Mouse (Mus musculus) lung, adult 2 months (tissue): ENCODE measurements around the gene Dennd2c. TPM values are rescaled to one million over a fixed set of nuclear protein-coding genes. Genes with fewer than 3 reads are reported as not detected.

Source experiments
- DNase-seq: peaks from one replicate; pipeline ENCODE4 v3.0.0; 2022
- H3K4me1 ChIP-seq: fragments of 200-500 bp; 2 replicates; pipeline ENCODE4 v1.6.1; 2011; ENCODE audit warnings: low read length; ENCODE audit not compliant: control insufficient read depth, insufficient read depth
- H3K4me3 ChIP-seq: fragments of 200-500 bp; replicated peaks from 2 replicates; pipeline ENCODE3; 2011; ENCODE audit warnings: low read depth, mild to moderate bottlenecking, control low read depth, low read length; ENCODE audit errors: extremely low read depth
- CTCF ChIP-seq: fragments of 200-500 bp; IDR thresholded peaks from 2 replicates; pipeline ENCODE4 v1.5.1; 2011; ENCODE audit warnings: mild to moderate bottlenecking, low read length, control low read depth; ENCODE audit not compliant: insufficient read depth
- POLR2A ChIP-seq: fragments of 200-500 bp; IDR thresholded peaks from 2 replicates; pipeline ENCODE4 v1.6.1; 2011; ENCODE audit warnings: low read depth, mild to moderate bottlenecking, control low read depth, low read length, borderline replicate concordance; ENCODE audit errors: extremely low read depth
- WGBS: fragments of 180-500 bp; shearing (Covaris S2); methylation state at CpG from one replicate; pipeline ENCODE4 v1.1.7; 2018; 5-methylcytosine and 5-hydroxymethylcytosine counted together
- polyA plus RNA-seq: library from polyadenylated mRNA; depleted of rRNA; stranded (reverse); fragments of >200 nt; gene quantifications from 2 replicates; pipeline ENCODE4 v1.2.3, GENCODE M21; 2012

Dennd2c gene
- polyA plus RNA-seq, 1 experiment, result 3.7 TPM

DNA sequence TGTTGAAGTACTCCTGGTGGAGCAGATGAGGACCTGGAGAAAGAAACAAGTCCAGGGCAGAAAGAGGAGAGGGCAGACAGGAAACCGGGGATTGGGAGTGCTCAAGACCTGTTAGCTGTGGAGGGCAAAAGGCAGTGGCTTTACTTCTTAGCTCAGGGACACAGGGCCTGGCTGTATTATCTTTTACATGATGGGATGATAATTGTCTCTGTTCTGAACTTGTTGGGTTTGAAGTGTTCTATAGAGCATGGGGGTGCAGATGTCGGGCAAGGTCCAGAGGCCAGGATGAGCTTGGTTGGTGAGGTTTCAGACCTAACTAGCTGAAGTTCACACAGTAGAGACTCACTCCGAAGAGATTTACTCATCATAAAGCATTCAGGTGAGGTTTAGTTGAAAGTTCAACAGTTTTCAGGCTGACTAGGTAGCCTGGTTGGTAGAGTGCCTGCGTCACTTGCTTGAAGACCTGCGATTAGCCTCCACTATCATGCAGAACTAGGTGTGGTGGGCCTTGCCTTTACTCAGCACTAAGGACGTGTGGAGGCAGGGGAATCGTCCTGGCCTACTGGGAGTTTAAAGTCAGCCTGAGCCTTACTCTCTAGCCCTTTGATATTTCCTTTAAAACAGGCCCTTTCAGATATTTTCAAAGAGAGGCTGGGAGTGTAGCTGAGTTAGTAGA is 5.3 kb downstream of the Dennd2c start:
- no peak for DNase-seq
- 87% methylated on average over 7 of the region's 7 CpGs for WGBS
- H3K4me1 ChIP-seq, result peaks cover 3% of the 10 kb centered on the region
- H3K4me3 ChIP-seq, result no peak overlapping the region
- TF ChIP-seq CTCF (no peak), POLR2A (no peak)

DNA sequence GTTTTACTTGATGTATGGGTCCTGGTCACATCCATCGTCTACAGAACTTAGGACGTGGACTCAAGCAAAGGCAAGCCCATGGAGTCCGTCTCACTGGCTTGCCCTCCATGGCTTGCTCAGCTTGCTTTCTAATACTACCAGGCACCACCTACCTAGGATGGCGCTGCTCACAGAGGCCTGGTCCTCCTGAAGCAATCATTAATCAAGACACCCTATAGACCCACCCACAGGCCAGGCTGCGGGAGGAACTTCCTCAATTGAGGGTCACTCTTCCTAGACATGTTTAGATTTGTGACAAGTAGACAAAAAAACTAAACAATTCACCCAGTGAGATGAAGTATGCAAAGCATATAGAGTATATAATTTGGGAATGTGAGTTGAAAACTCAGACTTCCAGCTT is 9.8 kb downstream of the Dennd2c start:
- DNase-seq, result no peak
- peaks cover 3% of the 10 kb centered on the region for H3K4me1 ChIP-seq
- no peak overlapping the region for H3K4me3 ChIP-seq
- WGBS, result 67% methylated on average over 5 of the region's 5 CpGs
- TF ChIP-seq POLR2A (no peak), CTCF (no peak)

DNA sequence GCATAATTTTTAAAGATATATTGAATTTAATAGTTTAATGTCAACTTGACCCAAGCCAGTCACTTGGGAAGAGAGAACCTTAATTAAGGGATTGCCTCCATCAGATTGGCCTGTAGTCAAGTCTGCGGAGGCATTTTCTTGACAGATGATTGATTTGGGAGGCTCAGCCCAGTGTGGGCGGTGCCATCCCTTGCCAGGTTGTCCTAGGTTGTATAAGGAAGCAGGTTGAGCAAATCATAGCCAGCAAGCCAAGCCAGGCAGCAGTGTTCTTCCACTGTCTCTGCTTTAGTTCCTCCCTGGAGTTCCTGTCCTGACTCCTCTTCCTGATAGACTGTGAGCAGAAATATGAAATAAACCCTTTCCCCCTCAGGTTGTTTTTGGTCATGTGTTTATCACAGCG is 21.2 kb downstream of the Dennd2c start:
- Histone ChIP-seq H3K4me3 (no peak overlapping the region), H3K4me1 (peaks cover 2% of the 10 kb centered on the region)
- TF ChIP-seq POLR2A (no peak), CTCF (no peak)
- WGBS, result 73% methylated on average over 3 of the region's 3 CpGs
- no peak for DNase-seq

DNA sequence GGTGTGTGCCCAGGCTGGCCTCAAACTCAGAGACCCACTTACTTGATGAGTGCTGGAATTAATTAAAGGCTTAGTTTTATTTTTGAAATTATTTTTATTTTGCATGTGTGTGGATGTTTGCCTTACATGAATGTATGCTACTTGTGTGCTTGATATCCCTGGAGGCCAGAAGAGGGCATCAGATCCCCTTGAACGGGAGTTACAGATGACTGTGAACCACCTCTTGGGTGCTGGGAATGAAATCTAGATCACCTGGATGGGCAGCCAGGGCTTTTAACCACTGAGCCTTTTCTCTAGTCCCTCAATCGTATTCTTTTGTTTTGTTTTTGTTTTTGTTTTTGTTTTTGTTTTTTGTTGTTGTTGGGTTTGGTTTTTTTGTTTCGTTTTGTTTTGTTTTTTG is 23.7 kb downstream of the Dennd2c start:
- 95% methylated on average over 3 of the region's 3 CpGs for WGBS

DNA sequence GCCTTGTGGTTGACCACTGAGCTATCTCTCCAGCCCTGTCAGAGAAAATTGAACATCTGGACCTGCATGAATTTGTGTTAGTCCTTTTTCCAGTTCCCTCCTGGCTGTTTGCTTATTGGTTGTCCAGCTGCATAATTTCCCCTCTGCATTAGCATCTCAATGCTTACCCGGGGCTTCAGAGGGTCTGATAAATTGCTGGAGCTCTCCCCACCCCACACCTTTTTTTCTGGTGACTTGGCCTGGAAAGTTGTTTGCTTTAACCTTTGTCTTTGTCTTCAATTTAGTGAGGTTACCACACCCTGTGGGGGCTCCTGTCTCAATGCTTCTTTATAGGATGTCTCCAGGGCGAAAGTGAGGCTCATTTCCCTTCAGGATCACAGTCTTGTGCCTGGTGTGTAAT is 24.8 kb downstream of the Dennd2c start:
- DNase-seq, result no peak
- no peak for TF ChIP-seq POLR2A
- TF ChIP-seq CTCF, result no peak
- 50% methylated on average over 2 of the region's 2 CpGs for WGBS
- peaks cover 10% of the 10 kb centered on the region for H3K4me1 ChIP-seq
- no peak overlapping the region for H3K4me3 ChIP-seq

More for the DNA sequence above, 23.7 kb downstream of the Dennd2c start:
- TF ChIP-seq CTCF (no peak), POLR2A (no peak)
- no peak for DNase-seq
- Histone ChIP-seq H3K4me1 (peaks cover 10% of the 10 kb centered on the region), H3K4me3 (no peak overlapping the region)

DNA sequence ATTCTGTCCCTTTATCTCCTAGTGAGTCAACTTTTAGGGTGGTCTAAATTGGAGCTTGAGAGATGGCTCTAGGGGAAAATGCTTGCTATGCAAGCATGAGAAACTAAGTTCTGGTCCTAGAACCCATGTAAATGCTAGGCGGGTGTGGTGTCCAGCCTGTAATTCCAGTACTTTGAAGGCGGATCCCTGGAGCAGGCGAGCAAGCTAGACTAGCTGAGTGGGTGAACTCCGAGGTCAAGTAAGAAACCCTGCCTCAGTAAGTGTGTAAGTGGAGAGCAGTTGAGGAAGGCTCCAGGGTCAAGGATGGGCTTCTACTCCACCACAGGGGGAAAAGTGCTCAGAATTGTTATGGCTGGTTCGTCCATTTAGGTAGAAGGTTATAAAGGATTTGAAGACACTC is 25.3 kb downstream of the Dennd2c start:
- no peak for TF ChIP-seq POLR2A
- no peak for TF ChIP-seq CTCF
- Histone ChIP-seq H3K4me3 (no peak overlapping the region), H3K4me1 (peaks cover 10% of the 10 kb centered on the region)
- no peak for DNase-seq
- 70% methylated on average over 5 of the region's 5 CpGs for WGBS

DNA sequence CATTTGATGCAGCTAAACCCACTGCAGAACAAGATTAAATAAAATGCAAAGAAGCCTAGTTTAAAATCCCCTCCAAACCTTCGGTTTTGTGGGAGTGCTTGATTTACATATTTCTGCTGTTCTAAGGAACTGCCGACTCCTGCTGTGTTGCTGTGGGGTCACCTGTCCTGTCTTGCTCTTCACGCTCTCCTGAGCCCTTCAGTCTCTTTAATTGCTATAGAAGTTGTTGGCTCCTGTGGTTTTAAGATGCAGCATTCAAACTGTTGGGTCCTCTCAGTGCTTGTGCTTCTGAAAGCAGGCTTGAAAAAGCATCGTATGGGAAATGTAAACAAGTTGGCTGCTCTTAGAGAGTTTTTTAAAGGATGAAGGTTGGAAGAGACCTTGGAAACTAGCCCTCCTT is 25.8 kb downstream of the Dennd2c start:
- peaks cover 10% of the 10 kb centered on the region for H3K4me1 ChIP-seq
- no peak overlapping the region for H3K4me3 ChIP-seq
- 51% methylated on average over 4 of the region's 4 CpGs for WGBS
- DNase-seq, result no peak
- TF ChIP-seq CTCF (no peak), POLR2A (no peak)

DNA sequence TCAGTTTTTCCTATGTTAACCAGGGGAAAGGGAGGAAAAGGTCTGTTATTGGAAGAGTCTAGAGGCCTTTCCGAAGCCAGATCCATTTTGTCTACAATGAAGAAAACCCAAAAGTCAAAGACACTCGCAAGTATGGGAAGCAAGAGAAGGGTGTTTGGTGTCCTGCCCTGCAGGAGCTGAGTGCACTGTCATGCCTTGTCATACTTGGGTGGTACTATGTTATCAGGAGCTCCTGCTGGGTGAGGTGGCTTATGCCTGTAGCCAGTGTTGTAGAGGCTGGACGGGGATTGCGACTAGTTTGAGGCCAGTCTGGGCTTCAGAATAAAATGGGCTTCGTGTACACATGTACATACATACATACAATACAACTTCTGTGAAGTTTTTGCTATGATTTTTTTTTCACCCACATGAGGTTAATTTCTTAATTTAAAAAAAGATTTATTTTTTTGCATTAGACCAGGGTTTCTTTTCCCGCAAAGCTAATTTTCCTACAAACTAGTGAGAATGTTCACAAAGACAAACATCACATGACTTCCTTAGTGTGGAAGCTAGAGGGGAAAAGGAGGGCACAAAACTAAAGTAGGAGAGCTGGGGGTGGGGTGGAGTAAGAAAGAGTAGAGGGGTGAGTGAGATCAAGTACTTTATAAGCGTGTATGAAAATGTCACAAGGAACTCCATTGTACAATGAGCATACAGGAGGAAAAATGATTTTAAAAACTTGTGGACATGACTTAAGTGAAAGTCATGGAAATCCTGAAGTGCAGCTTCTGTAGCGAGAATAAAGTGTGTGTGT is 27.2 kb downstream of the Dennd2c start:
- Histone ChIP-seq H3K4me3 (no peak overlapping the region), H3K4me1 (peaks cover 10% of the 10 kb centered on the region)
- no peak for DNase-seq
- no peak for TF ChIP-seq CTCF
- no peak for TF ChIP-seq POLR2A
- WGBS, result 54% methylated on average over 8 of the region's 8 CpGs

DNA sequence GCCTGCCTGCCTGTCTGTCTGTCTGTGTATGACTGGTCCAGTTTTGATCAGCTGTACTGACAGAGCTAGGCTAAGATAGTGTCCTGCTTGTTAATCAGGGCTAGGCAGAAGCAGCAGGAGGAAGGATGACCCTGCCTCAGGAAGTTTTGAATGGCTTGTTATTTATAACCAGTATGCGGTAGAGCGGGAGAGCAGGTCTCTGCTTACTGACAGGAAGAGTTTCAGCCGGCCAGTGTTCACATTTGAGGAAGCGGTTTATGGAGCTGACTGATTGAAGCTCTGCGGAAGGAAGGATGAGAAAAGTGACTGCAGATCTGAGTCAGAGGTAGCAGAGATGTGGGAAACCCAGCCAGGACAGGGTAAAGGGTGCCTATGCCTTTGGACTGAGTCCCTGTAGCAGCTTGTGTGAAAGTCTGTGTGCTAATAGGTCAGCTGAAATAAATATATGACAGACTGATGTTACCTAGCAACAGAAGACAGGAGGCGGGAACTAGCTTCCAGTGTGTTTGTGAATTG is 27.9 kb downstream of the Dennd2c start:
- no peak overlapping the region for H3K4me3 ChIP-seq
- DNase-seq, result peak; percentile 11
- peaks cover 10% of the 10 kb centered on the region for H3K4me1 ChIP-seq
- WGBS, result 20% methylated on average over 6 of the region's 6 CpGs
- TF ChIP-seq POLR2A (no peak), CTCF (no peak)
